Mouse (Mus musculus): Measurements from ENCODE around the gene Psap. TPM values are rescaled to one million over a fixed set of nuclear protein-coding genes. Genes with fewer than 3 reads are reported as not detected.

The Psap gene
- total and polyA plus RNA-seq, 2 experiments from 2014 or later: 281 to 768 TPM

DNA sequence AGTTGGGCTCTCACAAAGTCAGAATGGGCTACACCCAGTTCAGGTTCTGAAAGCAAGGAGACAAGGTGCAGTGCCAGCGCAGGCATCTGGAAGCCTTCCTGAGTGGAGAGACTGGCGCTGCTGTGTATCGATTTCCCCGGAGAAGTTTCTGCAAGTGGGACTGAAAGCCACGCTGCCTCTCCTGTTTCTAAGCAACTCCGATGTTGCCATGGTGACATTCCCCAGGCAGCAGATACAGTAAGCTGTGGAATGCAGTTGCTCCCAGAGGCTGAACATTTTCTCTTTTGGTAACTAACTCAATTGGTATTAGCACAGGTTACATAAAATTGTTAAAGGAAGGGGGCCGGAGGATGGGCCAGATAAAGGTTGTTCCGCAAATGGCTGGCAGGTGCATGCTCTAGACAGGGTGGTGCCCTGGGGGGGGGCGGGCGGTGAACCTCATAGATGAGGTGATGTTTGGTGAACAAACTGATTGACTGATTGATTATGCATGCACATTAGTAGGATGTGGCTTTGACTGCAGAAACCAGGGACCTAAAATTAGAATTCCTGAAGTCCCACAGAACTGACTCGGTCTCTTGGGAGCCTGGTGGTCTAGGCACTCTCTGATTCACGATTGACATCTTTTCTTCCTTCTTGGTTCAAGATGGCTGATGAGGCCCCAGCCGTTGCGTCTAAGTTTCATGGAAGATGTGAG is 8.4 kb downstream of the Psap start:
- peak overlapping the region; percentile 89 for H3K27ac ChIP-seq
- no peaks in the 10 kb centered on the region for H3K36me3 ChIP-seq (ENCODE audit: insufficient read depth, low read length)
- H3K9me3 ChIP-seq (ENCODE audit: low read length): no peaks in the 10 kb centered on the region
- H3K27me3 ChIP-seq (ENCODE audit: insufficient read depth, low read length): no peaks in the 10 kb centered on the region
- peak overlapping the region; percentile 23 for H3K4me3 ChIP-seq (ENCODE audit: low read length)
- 11% methylated on average over 14 of the region's 14 CpGs for WGBS
- peak overlapping the region; percentile 28; the same call in 1 of the 2 replicates for H3K9ac ChIP-seq (replicated peaks; ENCODE audit: low read length)
- peaks cover 45% of the 10 kb centered on the region for H3K4me1 ChIP-seq (ENCODE audit: insufficient read depth, low read length)
- peak; percentile 81 for ATAC-seq
- peak; percentile 93 for DNase-seq (ENCODE audit: low spot score)
- no peak for TF ChIP-seq CTCF (IDR thresholded peaks at IDR 0.05; ENCODE audit: low read depth)
- peak overlapping the region; percentile 56 for H3K4me2 ChIP-seq (ENCODE audit: low read depth, low read length)

DNA sequence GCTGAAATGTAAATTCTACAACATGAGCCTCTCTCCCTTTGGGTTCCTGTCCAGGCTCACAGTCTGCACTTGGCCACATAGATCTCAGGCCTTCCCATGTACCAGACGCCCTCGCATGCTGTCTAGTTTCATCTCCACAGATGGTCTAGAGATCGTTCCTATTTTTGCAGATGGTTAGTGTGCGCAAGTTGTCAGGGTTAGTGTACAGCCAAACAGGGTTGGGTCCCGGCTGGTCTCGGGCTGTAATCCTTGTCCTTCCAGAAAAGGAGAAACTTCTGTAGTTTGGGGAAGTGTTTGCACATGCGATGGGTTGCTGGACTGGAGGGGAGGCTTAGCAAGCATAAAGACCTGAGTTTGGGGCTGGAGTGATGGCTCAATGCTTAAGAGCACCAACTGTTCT is 9.1 kb downstream of the Psap start:
- WGBS: 79% methylated on average over 7 of the region's 7 CpGs
- no peak for ATAC-seq
- no peaks in the 10 kb centered on the region for H3K9me3 ChIP-seq (ENCODE audit: low read length)
- no peak for TF ChIP-seq CTCF (IDR thresholded peaks at IDR 0.05; ENCODE audit: low read depth)
- H3K4me3 ChIP-seq (ENCODE audit: low read length): no peak overlapping the region
- H3K9ac ChIP-seq (replicated peaks; ENCODE audit: low read length): no peak overlapping the region
- H3K27me3 ChIP-seq (ENCODE audit: insufficient read depth, low read length): no peaks in the 10 kb centered on the region
- peak overlapping the region; percentile 56; the same call in 1 of the 2 replicates for H3K4me2 ChIP-seq (ENCODE audit: low read depth, low read length)
- no peaks in the 10 kb centered on the region for H3K36me3 ChIP-seq (ENCODE audit: insufficient read depth, low read length)
- no peak for DNase-seq (ENCODE audit: low spot score)
- H3K4me1 ChIP-seq (ENCODE audit: insufficient read depth, low read length): peaks cover 41% of the 10 kb centered on the region
- peak overlapping the region; percentile 89 for H3K27ac ChIP-seq

DNA sequence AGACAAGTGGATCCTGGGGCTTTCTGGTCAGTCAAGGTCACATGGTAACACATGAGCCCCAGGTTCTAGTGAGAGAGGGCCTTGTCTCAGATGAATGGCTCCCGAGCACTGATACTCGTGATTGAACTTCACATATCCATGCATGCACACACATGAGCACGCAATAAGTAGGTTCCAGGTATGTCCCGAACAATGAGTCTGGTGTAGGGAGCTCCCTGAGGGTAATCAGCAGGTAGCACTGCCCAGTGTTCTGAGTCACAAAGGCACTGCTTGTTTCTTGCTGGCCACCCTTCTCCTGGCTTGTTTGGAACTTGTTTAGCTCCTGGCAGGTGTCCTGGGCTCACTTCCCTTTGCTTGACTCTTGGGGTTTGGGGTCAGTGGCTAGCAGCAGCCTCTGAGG is 9.7 kb downstream of the Psap start:
- no peak overlapping the region for H3K4me2 ChIP-seq (ENCODE audit: low read depth, low read length)
- no peaks in the 10 kb centered on the region for H3K9me3 ChIP-seq (ENCODE audit: low read length)
- H3K27me3 ChIP-seq (ENCODE audit: insufficient read depth, low read length): no peaks in the 10 kb centered on the region
- peaks cover 40% of the 10 kb centered on the region for H3K4me1 ChIP-seq (ENCODE audit: insufficient read depth, low read length)
- no peak overlapping the region for H3K4me3 ChIP-seq (ENCODE audit: low read length)
- 71% methylated on average over 4 of the region's 4 CpGs for WGBS
- no peak for TF ChIP-seq CTCF (IDR thresholded peaks at IDR 0.05; ENCODE audit: low read depth)
- DNase-seq (ENCODE audit: low spot score) (no peak), ATAC-seq (no peak)
- H3K27ac ChIP-seq: peak overlapping the region; percentile 89; the same call in 1 of the 2 replicates
- H3K9ac ChIP-seq (replicated peaks; ENCODE audit: low read length): no peak overlapping the region
- H3K36me3 ChIP-seq (ENCODE audit: insufficient read depth, low read length): peaks cover under 1% of the 10 kb centered on the region; the same call in 1 of the 2 replicates

DNA sequence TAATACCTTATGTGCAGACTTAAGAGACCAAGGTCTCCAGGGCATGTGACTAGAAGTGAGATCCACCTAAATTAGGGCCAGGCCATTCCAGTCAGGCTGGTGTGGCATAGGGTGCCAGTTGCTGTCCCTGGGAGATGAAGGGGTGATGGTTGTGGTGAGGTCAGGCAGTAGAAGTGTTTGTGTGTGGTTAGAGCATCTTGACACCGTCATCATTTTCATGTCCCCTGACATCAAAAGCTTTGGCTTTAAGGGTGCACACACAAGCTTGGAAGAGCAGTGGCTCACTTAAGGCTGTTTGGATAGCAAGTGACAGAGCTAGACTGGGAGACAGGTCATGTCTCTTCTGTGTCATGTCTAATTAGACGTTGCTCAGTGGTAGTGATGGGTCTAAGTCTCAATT is 10.3 kb downstream of the Psap start:
- Histone ChIP-seq H3K4me2 (ENCODE audit: low read depth, low read length) (no peak overlapping the region), H3K9ac (replicated peaks; ENCODE audit: low read length) (no peak overlapping the region), H3K36me3 (ENCODE audit: insufficient read depth, low read length) (peaks cover 4% of the 10 kb centered on the region; the same call in 1 of the 2 replicates), H3K27me3 (ENCODE audit: insufficient read depth, low read length) (no peaks in the 10 kb centered on the region), H3K9me3 (ENCODE audit: low read length) (no peaks in the 10 kb centered on the region), H3K4me1 (ENCODE audit: insufficient read depth, low read length) (peaks cover 34% of the 10 kb centered on the region), H3K4me3 (ENCODE audit: low read length) (no peak overlapping the region), H3K27ac (peak overlapping the region; percentile 89; the same call in 1 of the 2 replicates)
- ATAC-seq (no peak), DNase-seq (ENCODE audit: low spot score) (no peak)
- whole genome bisulfite sequencing: 86% methylated on average over 2 of the region's 2 CpGs
- no peak for TF ChIP-seq CTCF (IDR thresholded peaks at IDR 0.05; ENCODE audit: low read depth)

DNA sequence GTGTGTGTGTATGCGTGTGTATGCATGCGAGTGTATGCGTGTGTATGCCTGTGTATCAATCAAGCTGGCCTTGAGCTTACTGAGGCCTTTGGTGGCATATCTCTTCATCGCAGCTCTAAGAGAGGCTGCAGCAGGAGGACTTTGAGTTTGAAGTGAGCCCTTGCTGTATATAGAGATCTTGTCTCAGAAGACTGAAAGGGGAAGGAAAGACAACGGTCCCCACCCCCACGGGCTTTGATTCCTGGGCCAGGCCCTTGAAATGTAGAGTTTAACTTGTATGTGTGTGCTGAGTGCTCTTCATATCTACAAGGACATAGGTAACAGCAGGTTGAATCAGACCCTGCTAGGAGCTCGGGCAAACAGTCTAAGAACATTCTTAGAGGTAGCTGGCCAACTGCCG is 11.8 kb downstream of the Psap start:
- no peak for ATAC-seq
- no peak for DNase-seq (ENCODE audit: low spot score)
- H3K36me3 ChIP-seq (ENCODE audit: insufficient read depth, low read length): peaks cover 17% of the 10 kb centered on the region; the same call in 1 of the 2 replicates
- H3K9ac ChIP-seq (replicated peaks; ENCODE audit: low read length): no peak overlapping the region
- no peaks in the 10 kb centered on the region for H3K9me3 ChIP-seq (ENCODE audit: low read length)
- no peak overlapping the region for H3K27ac ChIP-seq
- no peak overlapping the region for H3K4me3 ChIP-seq (ENCODE audit: low read length)
- H3K27me3 ChIP-seq (ENCODE audit: insufficient read depth, low read length): no peaks in the 10 kb centered on the region
- WGBS: 89% methylated on average over 8 of the region's 8 CpGs
- no peak overlapping the region for H3K4me2 ChIP-seq (ENCODE audit: low read depth, low read length)
- H3K4me1 ChIP-seq (ENCODE audit: insufficient read depth, low read length): peaks cover 26% of the 10 kb centered on the region
- no peak for TF ChIP-seq CTCF (IDR thresholded peaks at IDR 0.05; ENCODE audit: low read depth)

DNA sequence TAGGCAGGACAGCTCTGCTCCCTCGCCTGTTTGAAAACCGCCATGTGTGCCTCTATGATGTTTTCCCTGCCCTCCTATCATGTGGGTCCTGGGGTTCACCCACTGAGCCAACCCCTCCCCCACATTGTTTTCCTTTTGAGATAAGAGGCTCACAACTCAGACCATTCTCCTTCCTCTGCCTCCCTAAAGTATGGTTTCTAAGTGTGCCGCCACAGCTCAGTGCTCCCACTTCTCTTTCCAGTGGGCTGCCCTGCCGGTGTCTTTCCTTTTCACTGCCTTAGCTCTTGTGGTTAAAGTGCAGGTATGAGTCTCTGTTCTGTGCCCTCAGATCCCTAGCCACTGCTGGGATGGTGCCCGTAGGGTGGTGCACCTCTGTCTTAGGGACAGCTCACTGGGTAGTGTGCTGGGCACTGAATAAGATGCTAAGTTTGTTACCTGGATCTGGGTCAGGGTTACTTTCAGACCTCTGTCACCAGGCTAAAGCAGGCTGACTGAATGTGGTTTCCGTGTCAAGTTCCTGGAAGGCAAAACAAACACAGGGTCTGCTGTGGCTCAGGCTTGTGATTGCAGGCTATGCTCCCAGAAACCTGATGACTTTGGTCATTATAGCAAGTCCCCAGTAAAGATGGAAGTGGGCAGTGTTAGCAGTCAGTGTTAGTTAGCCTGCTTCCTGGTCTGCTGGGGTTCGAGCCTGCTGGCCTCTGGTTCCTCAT is 12.8 kb downstream of the Psap start:
- Histone ChIP-seq H3K9me3 (ENCODE audit: low read length) (no peaks in the 10 kb centered on the region), H3K27me3 (ENCODE audit: insufficient read depth, low read length) (no peaks in the 10 kb centered on the region), H3K4me2 (ENCODE audit: low read depth, low read length) (no peak overlapping the region), H3K4me1 (ENCODE audit: insufficient read depth, low read length) (peaks cover 17% of the 10 kb centered on the region), H3K4me3 (ENCODE audit: low read length) (no peak overlapping the region), H3K36me3 (ENCODE audit: insufficient read depth, low read length) (peaks cover 27% of the 10 kb centered on the region), H3K27ac (no peak overlapping the region), H3K9ac (replicated peaks; ENCODE audit: low read length) (no peak overlapping the region)
- TF ChIP-seq CTCF (IDR thresholded peaks at IDR 0.05; ENCODE audit: low read depth): no peak
- no peak for ATAC-seq
- DNase-seq (ENCODE audit: low spot score): no peak
- WGBS: 66% methylated on average over 7 of the region's 7 CpGs

DNA sequence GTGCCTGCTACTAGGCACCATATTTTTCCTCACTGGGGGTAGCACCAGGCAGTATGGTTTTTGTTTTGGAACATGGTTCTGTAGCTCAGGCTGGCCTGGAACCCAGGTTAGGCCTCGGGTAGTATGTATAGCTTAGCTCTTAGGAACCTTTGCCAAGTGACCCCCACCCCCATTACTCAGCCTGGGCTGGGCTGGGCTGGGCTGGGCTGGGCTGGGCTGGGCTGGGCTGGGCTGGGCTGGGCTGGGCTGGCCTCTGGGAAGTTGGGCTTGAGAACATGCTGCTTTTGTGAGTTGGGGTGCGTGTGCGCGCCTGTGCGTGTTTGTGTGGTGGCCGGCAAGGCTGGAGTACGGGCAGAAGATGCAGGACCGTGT is 13.3 kb downstream of the Psap start:
- Histone ChIP-seq H3K4me3 (ENCODE audit: low read length) (no peak overlapping the region), H3K27me3 (ENCODE audit: insufficient read depth, low read length) (no peaks in the 10 kb centered on the region), H3K4me1 (ENCODE audit: insufficient read depth, low read length) (peaks cover 11% of the 10 kb centered on the region; the same call in 1 of the 2 replicates), H3K9ac (replicated peaks; ENCODE audit: low read length) (no peak overlapping the region), H3K9me3 (ENCODE audit: low read length) (no peaks in the 10 kb centered on the region), H3K27ac (no peak overlapping the region), H3K4me2 (ENCODE audit: low read depth, low read length) (no peak overlapping the region), H3K36me3 (ENCODE audit: insufficient read depth, low read length) (peaks cover 32% of the 10 kb centered on the region)
- WGBS: 84% methylated on average over 8 of the region's 8 CpGs
- no peak for ATAC-seq
- DNase-seq (ENCODE audit: low spot score): no peak
- no peak for TF ChIP-seq CTCF (IDR thresholded peaks at IDR 0.05; ENCODE audit: low read depth)
